Mouse (Mus musculus): ENCODE measurements at regions not wholly inside any gene's neighbourhood (a gene's known extent, or its start where the extent isn't known, plus 50 kb on each side); places are given as distances from the start of the nearest gene placed in this dataset.
A peak's percentile ranks its signal among the peaks of the same experiment; 100 is the strongest.

DNA sequence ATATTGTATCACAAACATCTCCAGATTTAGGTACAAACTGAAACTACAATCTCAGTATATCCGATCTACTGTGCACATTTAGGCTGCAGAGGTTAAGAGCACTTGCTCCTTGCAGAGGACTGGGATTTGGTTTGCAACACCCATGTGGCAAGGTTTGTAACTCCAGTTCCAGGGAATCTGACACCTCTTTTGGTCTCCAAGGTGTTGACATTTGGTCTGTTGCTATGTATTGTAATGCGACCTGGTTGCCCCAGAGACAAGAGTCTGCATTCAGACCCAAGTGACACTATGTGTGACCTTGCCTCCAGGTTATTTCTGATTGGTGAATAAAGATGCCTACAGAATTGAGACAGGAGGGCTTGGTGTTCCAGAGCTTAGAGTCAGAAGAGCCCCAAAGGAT, 105.0 kb downstream of the Tas2r134 start:
- DNase-seq (ENCODE audit: low spot score), result no peak
- no peak for TF ChIP-seq CTCF (IDR thresholded peaks at IDR 0.05; ENCODE audit: low read depth)
- WGBS, result 52% methylated on average over 2 of the region's 2 CpGs
- H3K4me3 ChIP-seq (ENCODE audit: low read length), result no peak overlapping the region
- H3K4me1 ChIP-seq (ENCODE audit: insufficient read depth, low read length), result no peaks in the 10 kb centered on the region
- H3K9me3 ChIP-seq (ENCODE audit: low read length), result no peaks in the 10 kb centered on the region
- no peak for ATAC-seq
- H3K9ac ChIP-seq (replicated peaks; ENCODE audit: low read length), result no peak overlapping the region
- H3K4me2 ChIP-seq (ENCODE audit: low read depth, low read length), result no peak overlapping the region
- H3K36me3 ChIP-seq (ENCODE audit: insufficient read depth, low read length), result no peaks in the 10 kb centered on the region
- H3K27ac ChIP-seq, result no peak overlapping the region
- no peaks in the 10 kb centered on the region for H3K27me3 ChIP-seq (ENCODE audit: insufficient read depth, low read length)

DNA sequence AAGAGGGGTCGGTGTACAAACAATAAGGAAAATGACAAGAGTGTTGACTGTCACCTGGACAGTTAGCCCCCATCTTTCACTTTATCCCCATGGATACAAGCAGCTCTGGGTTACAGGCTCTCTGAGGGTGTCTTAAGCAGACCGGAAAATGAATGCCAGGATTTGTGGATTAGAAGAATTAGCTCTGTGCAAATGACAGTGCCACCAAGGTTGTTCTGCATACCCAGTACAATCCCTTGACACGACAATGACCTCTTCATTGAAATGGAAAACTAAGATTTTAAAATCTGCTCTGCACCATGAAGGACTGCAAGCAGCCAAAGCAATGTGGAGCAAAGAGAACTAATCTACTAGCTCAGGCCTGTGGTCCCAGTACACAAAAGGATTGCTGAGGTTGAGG, 105.9 kb downstream of the Tas2r134 start:
- DNase-seq (ENCODE audit: low spot score) (no peak), ATAC-seq (no peak)
- no peaks in the 10 kb centered on the region for H3K9me3 ChIP-seq (ENCODE audit: low read length)
- no peak overlapping the region for H3K9ac ChIP-seq (replicated peaks; ENCODE audit: low read length)
- H3K4me3 ChIP-seq (ENCODE audit: low read length), result no peak overlapping the region
- H3K4me2 ChIP-seq (ENCODE audit: low read depth, low read length), result no peak overlapping the region
- H3K36me3 ChIP-seq (ENCODE audit: insufficient read depth, low read length), result no peaks in the 10 kb centered on the region
- no peaks in the 10 kb centered on the region for H3K4me1 ChIP-seq (ENCODE audit: insufficient read depth, low read length)
- no peaks in the 10 kb centered on the region for H3K27me3 ChIP-seq (ENCODE audit: insufficient read depth, low read length)
- TF ChIP-seq CTCF (IDR thresholded peaks at IDR 0.05; ENCODE audit: low read depth), result no peak
- H3K27ac ChIP-seq, result no peak overlapping the region
- WGBS, result 49% methylated on average over 3 of the region's 3 CpGs

DNA sequence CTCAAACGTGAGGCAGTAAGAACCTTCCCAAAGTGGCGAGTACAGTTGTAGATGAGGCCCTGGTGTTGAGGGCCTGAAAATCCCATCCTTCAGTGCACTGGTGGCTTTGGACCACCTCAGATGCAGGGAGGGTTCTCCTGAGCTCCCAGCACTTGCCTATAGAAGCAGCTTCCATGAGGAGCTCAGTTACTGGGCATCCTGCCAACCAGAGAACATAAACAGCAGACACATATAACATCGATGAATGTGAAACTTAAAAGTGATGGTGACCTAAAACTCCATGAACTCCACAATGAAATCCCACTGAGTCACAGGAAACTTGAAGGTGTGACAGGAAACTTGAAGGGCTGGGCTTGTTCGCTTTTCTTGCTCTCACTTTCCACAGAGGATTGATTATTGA, 109.1 kb downstream of the Tas2r134 start:
- Histone ChIP-seq H3K27ac (no peak overlapping the region), H3K9ac (replicated peaks; ENCODE audit: low read length) (no peak overlapping the region), H3K4me3 (ENCODE audit: low read length) (no peak overlapping the region), H3K9me3 (ENCODE audit: low read length) (no peaks in the 10 kb centered on the region), H3K27me3 (ENCODE audit: insufficient read depth, low read length) (no peaks in the 10 kb centered on the region), H3K4me2 (ENCODE audit: low read depth, low read length) (no peak overlapping the region), H3K4me1 (ENCODE audit: insufficient read depth, low read length) (no peaks in the 10 kb centered on the region), H3K36me3 (ENCODE audit: insufficient read depth, low read length) (no peaks in the 10 kb centered on the region)
- DNase-seq (ENCODE audit: low spot score) (no peak), ATAC-seq (no peak)
- no peak for TF ChIP-seq CTCF (IDR thresholded peaks at IDR 0.05; ENCODE audit: low read depth)
- 83% methylated on average over 4 of the region's 4 CpGs for WGBS

DNA sequence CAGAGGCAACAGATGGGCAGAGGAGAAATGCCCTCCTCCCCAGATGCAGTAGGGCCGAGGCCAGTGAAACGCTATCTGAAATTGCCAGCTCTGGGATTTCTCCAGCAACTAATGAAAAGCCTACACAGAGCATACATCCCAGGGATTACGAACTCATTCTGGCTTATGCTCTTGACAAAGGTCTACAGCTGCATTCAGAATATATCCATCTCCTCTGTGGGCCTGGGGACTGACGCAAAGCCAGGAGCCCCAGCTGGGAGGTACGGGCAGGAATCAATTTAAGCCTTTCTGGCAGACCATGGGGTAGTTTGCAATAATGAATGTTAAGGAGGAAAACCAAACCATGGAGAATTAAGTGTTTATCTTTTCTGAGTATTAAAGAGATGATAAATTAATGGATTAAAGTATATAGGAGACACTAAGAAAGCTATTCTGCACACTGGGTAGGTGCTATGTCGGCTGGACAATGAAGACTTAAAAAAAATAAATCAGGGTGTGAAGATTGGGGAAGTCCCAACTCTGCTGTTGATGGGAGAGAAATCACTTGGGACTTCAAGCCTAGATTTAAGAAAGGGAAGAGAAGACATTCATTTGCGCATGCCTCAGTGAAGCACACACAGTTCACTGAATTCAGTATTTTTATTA, 120.5 kb downstream of the Tas2r134 start:
- Histone ChIP-seq H3K27me3 (ENCODE audit: insufficient read depth, low read length) (no peaks in the 10 kb centered on the region), H3K36me3 (ENCODE audit: insufficient read depth, low read length) (no peaks in the 10 kb centered on the region), H3K9ac (replicated peaks; ENCODE audit: low read length) (no peak overlapping the region), H3K4me1 (ENCODE audit: insufficient read depth, low read length) (no peaks in the 10 kb centered on the region), H3K4me3 (ENCODE audit: low read length) (no peak overlapping the region), H3K27ac (no peak overlapping the region), H3K4me2 (ENCODE audit: low read depth, low read length) (no peak overlapping the region), H3K9me3 (ENCODE audit: low read length) (no peaks in the 10 kb centered on the region)
- ATAC-seq (0 out of 2 replicates have a peak, but pooled peaks have one; percentile 51), DNase-seq (ENCODE audit: low spot score) (peak; percentile 20)
- WGBS, result 46% methylated on average over 7 of the region's 7 CpGs
- TF ChIP-seq CTCF (IDR thresholded peaks at IDR 0.05; ENCODE audit: low read depth), result no peak

DNA sequence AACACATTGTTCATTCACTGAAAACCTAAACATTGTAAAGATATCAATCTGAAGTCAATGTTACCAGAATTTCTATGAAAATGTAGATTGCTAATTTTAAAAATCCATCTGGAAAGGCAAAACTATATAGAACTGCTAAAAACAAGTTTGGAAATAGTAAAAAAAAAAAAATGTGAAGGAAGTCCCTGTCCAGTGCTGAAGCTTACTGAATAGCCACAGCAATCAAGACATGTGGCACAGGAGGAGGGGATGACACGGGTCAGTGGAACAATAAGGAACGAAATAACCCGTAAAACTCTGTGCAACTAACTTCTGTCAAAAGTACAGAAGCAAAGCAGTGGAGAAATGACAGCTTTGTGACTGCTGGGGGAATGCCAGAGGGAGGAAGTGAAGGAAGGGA, 121.9 kb downstream of the Tas2r134 start:
- 26% methylated on average over 3 of the region's 3 CpGs for WGBS

DNA sequence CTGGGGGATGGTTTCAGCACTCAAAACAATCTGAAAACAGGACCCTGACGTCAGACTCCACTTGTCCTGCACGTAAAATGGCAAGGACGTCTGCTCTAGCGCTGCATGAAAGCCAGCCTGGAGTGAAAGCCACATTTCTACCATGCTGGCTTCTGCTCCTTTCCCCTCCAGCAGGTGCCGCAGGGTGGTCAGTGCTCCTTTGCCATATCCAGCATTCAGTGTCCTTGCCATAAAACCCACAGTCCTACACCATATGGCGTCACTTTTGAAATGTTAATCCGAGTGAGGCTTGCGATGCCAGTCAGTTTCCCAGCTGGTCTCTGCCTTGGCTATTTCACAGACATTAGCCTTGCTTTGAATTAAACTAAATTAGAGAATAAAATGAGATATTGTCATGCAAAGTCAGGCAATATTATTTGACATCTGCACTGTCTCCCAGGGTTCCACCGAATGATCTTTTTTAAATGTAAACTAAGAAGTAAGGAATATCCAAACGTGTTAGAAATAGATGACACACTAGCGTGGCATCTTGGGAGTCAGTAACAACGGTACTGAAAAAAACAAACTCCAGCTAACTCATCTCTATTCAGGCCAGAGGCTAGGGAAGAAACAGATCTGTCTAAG, 125.7 kb downstream of the Tas2r134 start:
- WGBS, result 12% methylated on average over 12 of the region's 12 CpGs
- Histone ChIP-seq H3K9me3 (ENCODE audit: low read length) (no peaks in the 10 kb centered on the region), H3K36me3 (ENCODE audit: insufficient read depth, low read length) (no peaks in the 10 kb centered on the region), H3K27me3 (ENCODE audit: insufficient read depth, low read length) (no peaks in the 10 kb centered on the region), H3K27ac (no peak overlapping the region), H3K4me3 (ENCODE audit: low read length) (no peak overlapping the region), H3K4me2 (ENCODE audit: low read depth, low read length) (peak overlapping the region; percentile 27), H3K9ac (replicated peaks; ENCODE audit: low read length) (no peak overlapping the region), H3K4me1 (ENCODE audit: insufficient read depth, low read length) (0 out of 2 replicates have a peak, but pooled peaks cover 9% of the 10 kb centered on the region)
- ATAC-seq (peak; percentile 89), DNase-seq (ENCODE audit: low spot score) (peak; percentile 78)
- TF ChIP-seq CTCF (IDR thresholded peaks at IDR 0.05; ENCODE audit: low read depth), result peak; percentile 64

More for the DNA sequence above, 121.9 kb downstream of the Tas2r134 start:
- H3K4me1 ChIP-seq (ENCODE audit: insufficient read depth, low read length), result 0 out of 2 replicates have a peak, but pooled peaks cover 9% of the 10 kb centered on the region
- H3K4me2 ChIP-seq (ENCODE audit: low read depth, low read length), result no peak overlapping the region
- H3K4me3 ChIP-seq (ENCODE audit: low read length), result no peak overlapping the region
- DNase-seq (ENCODE audit: low spot score), result no peak
- H3K9me3 ChIP-seq (ENCODE audit: low read length), result no peaks in the 10 kb centered on the region
- no peak for TF ChIP-seq CTCF (IDR thresholded peaks at IDR 0.05; ENCODE audit: low read depth)
- H3K9ac ChIP-seq (replicated peaks; ENCODE audit: low read length), result no peak overlapping the region
- no peak for ATAC-seq
- no peaks in the 10 kb centered on the region for H3K27me3 ChIP-seq (ENCODE audit: insufficient read depth, low read length)
- no peak overlapping the region for H3K27ac ChIP-seq
- no peaks in the 10 kb centered on the region for H3K36me3 ChIP-seq (ENCODE audit: insufficient read depth, low read length)

DNA sequence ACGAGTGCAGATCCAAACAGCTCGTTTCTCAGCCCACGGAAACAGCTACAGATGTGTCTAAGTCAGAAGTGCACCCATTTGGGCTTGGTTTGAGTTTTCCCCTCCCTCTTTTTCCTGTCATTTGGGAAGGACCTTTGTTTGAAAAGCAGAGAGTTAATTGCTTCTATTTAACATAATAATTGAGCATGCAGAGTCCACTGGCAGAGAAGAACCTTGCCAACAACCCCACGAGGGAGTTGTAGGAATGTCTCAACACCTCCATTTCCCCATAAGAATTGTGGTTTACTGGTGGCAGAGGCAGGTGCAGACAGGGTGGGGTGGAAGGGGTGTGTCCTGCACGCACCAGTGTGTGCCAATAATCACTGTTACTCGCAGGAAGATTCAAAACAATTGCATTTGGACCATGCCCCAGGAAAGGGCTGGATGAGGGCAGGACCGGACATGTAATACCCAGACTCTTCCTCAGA, 126.3 kb downstream of the Tas2r134 start:
- Histone ChIP-seq H3K4me3 (ENCODE audit: low read length) (no peak overlapping the region), H3K27ac (no peak overlapping the region), H3K9ac (replicated peaks; ENCODE audit: low read length) (no peak overlapping the region), H3K36me3 (ENCODE audit: insufficient read depth, low read length) (no peaks in the 10 kb centered on the region), H3K4me2 (ENCODE audit: low read depth, low read length) (peak overlapping the region; percentile 27; the same call in 1 of the 2 replicates), H3K9me3 (ENCODE audit: low read length) (no peaks in the 10 kb centered on the region), H3K27me3 (ENCODE audit: insufficient read depth, low read length) (no peaks in the 10 kb centered on the region), H3K4me1 (ENCODE audit: insufficient read depth, low read length) (0 out of 2 replicates have a peak, but pooled peaks cover 9% of the 10 kb centered on the region)
- ATAC-seq, result peak; percentile 43; the same call in 1 of the 2 replicates
- 14% methylated on average over 7 of the region's 7 CpGs for WGBS
- no peak for TF ChIP-seq CTCF (IDR thresholded peaks at IDR 0.05; ENCODE audit: low read depth)
- DNase-seq (ENCODE audit: low spot score), result no peak
